Mouse (Mus musculus) T-cell, adult 2 months (primary cell): Measurements from ENCODE around the gene Sorbs1.
A peak's percentile ranks its signal among the peaks of the same experiment; 100 is the strongest.

ENCODE experiments used
- DNase-seq: peaks from one replicate; pipeline ENCODE4 v3.0.0; 2022; ENCODE audit warnings: low spot score

Sorbs1 gene

DNA sequence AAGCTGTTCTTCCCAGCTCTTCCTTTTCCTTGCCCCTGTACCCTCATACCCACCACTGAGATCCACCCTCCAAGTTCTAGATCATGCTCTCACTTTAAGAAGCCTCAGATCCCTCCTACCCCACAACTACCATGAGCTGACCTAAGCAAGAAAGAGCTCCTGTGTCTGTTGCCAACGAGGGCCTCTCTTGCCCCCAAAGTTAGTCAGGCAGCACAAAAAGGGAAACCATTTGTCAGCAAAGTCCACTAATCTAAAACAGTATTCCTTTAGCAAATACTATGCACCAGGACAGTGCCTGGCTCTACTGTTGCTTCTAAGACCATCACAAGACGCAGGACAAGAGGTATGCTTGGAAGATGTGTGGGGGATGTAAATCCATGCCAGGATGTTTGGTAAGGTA, 106.4 kb downstream of the Sorbs1 start:
- no peak for DNase-seq

DNA sequence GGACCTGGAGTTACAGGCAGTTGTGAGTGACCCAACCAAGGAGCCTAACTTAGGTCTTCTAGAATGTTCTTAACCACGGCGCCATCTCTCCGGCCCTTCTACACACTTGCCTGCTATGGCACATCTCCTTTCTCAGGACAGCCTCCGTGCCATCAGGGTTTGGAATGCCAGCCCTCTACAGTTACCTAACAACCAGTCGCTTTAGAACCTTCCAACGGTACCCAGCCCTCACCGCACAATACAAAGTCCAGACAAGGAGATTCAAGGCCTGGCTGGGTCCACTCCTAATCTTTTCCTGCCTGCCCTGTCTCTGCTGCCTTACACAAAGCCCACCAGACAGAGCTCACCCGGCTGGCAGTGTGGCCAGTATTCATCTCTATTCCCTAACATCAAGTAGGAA, 106.9 kb downstream of the Sorbs1 start:
- no peak for DNase-seq

DNA sequence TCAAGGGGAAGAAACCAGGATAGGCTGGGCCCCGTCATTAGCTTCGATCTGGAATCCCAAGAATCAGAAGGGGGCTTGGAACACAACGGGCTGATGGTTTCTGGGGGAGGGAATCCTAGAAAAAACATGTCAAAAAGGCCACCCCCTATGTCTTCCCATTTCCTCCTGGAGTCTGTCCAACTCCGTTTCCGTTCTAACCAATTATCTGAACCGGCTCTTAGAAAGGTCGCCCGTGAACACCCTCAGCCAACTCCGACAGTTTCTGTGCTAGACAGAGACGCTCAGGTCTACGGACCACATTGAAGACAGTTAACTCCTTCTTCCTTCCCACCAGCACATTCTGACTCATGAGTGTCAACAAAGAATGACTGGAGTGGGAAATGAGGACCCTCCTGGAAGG, 107.8 kb downstream of the Sorbs1 start:
- DNase-seq: no peak

DNA sequence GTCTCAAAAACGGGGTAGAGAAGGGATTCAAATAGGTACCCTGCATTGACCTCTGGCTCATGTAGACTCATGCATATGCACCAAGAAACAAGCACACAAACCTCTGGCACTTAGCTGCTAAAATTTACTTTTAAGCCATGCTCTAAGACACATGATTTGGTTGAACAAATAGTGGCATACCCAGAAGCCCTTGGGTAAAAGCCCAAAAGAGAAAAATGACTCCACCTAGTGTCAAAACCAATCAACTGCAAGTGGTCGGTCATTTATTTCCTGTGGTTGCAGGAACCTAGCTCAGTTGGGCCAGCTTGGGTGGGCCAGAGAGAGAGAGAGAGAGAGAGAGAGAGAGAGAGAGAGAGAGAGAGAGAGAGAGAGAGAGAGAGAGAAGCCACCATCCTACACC, 109.0 kb downstream of the Sorbs1 start:
- DNase-seq: no peak

DNA sequence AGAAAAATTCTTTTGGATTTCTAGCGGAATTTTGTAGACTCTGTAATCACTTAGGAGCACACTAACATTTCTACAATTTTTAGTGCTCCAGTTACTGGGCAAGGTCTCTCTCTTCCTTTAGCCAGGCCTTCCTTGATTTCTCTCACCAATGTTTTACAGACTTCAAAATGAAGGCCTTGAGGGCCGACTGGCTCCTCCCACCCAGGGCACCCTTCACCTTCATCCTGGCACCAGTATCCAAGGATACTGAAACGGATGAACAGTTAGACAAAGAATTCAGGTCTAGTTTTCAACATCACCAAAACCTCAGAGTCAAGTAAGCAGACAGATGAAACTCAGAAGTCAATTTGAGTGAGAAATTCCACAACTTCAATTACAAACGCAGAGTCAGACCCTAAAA, 109.6 kb downstream of the Sorbs1 start:
- no peak for DNase-seq

DNA sequence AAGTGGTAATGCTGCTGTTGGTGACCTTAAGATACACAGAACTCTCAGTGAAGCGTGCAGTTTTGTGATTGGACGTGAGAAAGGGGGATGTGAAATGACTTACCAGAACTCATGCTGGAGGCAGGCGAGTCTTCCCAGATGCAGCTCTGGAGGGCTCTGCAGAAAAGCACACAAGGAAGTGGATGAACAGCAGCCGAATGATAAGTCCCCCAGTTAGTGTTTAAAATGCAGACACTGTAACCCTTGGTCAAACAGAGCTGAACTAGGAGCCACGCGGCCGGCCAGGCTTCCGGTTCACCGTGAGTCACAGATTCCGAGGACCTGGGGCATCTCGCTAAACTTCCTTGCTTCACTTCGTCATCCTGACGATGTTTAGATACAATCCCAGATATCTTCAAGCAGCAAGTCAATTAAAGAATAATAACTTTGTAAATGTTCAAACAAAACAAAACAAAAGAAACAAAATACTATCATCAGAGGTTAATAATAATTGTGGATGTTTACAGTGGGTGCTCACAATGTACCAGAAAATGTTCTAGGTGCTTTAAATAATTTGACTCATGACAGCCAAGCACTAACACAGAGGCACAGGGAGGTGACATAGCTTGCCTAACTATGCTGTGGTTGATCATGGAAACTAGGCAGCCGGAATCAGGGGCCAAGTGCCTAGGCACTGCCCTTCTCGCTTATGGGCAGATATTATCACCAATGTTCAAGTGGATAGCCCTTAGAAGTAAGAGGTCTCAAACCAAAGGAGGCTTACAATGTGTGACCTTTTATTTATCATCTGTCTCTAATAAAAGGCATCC, 111.2 kb downstream of the Sorbs1 start:
- DNase-seq: no peak

DNA sequence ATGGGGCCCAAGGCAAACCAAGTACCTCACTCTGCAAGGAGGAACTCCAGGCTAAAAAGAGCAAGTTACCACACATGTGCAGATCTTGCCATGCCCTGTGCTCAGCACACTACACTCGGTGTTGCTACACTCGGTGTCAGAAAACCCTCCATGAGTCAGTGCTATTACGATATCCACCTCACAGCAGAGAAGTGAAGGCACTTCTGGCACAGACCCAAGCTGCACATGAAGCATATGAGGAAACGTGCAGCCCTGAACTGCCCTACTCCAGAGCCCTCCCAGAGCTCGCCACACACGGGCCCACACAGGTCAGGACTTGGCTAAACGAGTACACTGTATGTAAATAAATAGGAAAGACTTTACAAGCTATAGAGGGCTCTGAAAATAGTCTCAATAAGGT, 112.4 kb downstream of the Sorbs1 start:
- no peak for DNase-seq

DNA sequence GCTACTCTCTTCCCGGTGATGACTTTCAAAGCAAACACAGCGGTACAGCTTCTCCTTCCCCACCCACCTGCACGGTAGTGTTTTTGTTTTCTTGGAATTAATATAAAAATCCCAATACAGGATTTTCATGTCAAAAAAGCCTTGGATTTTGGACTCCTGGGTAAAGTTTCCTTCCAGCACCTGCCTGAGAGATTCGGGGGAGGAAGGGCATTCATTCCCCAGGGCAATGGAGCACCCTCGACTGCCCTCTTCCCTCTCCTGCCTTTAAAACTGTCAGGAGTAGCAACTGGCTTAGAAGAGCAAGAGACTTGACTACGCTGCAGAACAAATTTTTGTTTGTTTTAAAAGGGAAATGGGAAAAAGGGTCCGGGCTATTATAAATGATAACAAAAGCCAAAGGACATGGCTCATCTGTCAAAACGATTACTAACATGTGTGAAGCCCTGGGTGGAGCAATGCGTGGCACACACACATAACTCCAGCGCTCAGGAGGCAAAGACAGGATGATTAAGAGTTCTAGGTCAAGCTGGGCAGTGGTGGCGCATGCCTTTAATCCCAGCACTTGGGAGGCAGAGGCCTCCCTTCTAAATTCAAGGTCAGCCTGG, 113.1 kb downstream of the Sorbs1 start:
- no peak for DNase-seq

DNA sequence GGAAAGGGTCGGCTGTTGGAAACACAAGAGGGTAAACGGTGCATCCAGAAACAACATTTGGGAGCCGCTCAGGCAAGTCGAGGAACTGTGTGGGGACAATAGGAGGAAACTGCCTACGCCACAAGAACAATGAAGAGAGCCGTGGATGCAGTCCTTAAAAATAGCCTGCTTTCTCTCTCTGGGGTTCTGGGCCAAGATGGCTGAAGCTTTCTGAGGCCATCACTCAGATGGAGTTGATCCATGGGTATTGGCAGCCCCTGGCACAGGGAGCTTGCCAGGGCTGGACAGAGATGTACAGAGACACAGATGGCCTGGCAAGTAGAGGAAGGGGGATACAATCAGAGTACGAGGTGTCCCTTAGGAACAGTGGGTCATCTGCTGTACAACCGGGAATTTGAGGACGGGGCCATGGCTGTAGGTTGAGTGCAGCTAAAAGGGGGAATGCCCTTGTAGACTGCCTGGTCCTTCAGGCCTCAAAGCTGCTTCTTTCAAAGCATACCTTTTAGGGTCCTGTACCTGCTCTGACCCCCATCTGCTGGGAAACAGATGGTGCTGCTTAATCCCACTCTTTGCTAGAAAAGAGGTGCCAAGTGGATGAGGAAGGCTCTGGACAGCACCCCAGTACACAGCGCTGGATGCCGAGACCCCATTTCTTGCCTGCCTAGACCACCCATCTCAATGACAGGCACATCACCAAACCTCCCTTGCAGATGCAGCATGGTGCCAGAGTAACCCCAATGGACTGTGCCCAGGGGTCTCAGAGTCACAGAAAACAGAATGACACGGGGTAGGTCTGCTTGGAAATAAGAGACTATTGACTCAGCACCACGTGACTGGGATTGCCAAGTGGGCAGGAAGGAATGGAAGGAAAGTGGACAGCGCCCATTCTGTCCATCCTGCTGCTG, 117.6 kb downstream of the Sorbs1 start:
- no peak for DNase-seq

DNA sequence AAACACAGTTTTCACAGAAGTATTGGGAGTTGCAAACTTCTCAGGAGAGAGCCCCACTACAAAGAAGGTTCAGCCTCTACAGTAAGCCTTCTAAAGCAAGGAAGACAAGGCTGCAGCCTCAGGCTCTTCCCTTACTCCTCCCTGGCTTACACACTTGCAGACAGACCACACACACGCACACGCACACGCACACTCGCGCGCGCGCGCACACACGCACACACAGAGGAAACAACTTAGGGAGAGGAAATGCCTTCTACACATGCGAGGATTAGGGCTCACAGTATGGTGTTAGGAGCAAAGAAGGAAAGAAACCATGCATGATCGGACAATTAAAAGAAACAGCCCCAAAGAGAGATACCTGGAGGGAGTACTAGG, 118.3 kb downstream of the Sorbs1 start:
- DNase-seq: no peak

DNA sequence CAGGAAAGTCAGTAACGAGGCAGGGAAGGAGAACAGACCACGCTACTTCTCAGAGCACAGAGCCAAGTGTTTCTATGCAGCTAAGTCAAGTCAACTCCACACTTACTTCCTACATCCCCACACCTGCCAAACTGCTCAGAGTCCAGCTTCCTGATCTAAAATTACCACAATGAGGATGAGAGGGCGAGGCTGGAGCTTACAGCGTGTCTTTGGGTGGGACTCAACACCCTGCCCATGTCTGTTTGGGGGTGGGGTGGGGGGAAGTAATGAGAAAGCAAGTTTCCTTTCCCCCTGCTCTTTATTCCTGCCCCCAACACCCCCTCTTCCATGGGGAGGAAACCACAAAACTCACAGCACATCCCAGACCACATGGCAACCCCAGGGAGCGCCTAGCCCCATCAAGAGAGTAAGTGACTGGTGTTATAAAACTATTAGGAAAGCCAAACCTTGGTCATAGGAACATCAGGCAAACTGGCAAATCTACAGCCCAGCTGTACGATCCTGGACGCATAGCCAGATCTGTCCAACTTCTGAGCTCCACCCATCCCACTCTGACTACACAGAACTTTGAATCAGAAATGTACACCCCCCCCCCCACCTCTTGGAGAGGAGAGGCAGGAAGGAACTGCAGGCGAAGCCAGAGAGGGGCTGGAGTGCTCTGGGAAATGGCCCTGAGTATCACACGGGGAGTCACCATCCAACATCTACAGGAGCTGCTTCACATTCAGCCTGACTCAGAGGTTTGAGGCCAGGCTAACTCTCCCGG, 118.8 kb downstream of the Sorbs1 start:
- DNase-seq: no peak

DNA sequence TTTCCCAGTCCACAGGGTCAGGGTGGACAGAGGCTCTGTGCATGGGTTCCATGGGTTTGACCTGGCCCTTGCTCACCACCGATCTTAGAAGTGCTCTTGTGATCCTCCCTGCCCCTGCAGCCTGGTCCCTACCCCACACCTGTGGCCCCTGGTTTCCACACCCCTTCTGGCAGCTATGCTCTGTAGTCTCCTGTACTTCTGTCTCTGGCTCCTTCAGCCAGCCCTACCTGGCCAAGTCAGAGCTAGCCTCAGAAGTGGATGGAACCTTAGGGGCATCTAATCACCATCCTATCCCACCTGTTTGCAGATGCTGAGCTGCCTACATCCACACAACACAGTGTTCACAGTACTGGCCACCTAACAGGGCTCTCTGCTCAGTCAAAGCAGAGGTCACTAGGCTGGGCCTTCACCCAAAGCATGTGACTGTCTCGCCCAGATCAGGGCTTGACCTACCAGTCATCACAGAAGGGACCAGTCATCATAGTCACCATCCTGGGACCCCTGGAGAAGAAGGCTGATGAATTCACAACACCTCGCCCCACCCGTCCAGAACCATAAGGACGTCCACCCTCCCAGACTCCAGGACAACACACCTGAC, 120.7 kb downstream of the Sorbs1 start:
- no peak for DNase-seq

DNA sequence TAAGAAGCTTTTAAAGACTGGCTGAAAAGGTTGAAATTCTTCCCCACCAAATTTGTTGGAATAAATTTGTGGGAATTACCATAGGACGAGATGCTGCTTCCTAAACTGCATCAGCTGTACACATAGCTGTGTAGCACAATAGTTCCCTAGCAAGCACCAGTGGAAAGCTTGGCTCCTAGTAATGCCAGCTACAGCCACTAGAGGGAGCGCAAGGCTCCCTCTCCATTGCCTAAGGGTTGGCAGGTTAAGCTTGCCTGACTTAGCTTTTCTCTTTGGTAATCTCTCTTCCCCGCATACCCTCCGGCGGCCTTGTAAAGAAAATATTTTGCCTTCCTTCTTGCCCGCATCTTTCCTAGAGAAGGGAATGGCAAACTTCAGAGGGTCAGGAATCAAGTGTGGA, 122.1 kb downstream of the Sorbs1 start:
- DNase-seq: peak; percentile 56

DNA sequence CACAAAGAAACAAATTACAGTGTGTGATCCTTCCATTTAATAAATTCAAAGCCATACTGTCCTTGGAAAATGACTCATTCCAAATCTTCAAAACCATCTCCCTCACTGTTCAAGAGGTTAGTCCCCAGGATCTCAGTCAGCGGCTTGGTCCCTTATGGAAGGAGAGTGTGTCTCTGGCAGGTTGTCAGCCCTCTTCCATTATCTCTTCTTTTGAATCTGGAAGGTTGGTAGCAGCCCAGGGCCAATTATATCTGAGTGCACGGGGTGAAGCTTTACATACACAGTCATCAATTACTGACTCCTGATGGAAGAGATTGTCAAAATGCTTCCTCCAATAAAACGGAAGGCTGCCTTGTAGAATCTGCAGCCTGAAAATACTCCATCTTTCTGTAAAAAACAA, 126.7 kb downstream of the Sorbs1 start:
- no peak for DNase-seq

DNA sequence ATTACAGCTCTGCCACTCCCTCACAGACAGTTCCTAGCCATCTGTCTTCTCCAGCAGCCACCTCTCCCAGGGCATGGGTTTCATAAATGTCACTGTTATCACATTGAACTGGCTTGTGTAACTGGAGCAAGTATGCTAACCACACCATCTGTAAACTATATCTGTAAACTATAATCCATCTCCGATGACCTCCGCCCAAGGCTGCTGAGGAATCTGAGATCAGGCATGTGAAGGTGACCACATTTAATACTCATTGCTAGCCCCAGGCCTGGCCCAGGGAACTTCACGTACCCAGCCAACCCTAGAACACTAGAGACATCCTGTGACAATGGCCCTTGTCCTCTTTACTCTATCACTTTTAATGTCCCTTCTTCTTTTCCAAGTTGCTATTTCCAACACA, 128.2 kb downstream of the Sorbs1 start:
- DNase-seq: no peak

DNA sequence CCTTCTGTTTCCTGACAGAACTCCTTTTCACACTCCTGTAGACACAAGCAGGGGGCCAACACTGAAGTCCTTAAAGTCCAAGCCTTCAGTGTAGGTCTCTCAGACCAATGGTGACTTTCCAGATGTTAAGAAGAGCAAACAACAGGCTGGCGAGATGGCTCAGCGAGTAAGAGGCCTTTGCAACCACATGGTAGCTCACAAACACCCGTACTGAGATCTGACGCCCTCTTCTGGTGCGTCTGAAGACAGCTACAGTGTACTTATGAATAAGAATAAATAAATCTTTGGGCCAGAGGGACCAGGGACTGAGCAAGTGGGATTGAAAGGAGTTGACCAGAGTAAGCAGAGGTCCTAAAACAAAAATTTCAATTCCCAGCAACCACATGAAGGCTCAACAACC, 129.6 kb downstream of the Sorbs1 start:
- DNase-seq: no peak

DNA sequence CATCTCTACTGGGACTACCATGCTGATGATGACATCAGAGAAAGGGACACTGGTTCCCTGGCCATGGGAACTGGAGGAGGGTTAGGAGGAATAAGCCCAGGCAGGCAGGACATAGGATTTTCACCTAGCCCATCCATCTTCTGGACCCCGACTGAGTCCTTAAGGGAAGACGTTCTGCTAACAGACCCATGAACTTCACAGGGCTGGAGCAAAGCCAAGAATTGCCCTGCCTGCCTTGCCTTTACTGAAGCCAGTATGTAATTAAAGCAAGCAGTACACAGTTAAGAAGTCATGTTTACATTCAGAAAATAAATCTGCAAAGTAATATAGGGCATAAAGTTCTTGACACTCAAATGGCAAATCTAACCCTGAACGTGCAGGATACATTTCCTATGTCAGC, 132.9 kb downstream of the Sorbs1 start:
- no peak for DNase-seq

DNA sequence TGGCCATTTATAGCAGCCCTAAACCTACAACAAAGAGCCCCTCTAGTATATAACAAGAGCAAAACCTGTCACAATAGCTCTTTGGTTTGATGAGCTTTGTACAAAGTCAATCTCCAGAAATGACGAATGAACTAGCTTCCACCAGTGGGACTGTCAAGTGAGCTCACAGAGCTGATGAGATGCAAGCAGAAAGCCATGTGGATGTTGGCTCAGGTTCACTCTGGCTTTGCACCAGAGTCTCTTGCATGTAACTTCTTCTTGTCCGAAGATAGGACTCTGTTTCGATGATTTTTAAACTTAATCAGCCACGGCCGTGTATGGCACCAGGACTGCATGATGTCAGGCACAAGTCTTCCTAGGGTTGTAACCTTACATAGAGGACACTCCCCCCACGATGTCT, 133.6 kb downstream of the Sorbs1 start:
- DNase-seq: no peak

DNA sequence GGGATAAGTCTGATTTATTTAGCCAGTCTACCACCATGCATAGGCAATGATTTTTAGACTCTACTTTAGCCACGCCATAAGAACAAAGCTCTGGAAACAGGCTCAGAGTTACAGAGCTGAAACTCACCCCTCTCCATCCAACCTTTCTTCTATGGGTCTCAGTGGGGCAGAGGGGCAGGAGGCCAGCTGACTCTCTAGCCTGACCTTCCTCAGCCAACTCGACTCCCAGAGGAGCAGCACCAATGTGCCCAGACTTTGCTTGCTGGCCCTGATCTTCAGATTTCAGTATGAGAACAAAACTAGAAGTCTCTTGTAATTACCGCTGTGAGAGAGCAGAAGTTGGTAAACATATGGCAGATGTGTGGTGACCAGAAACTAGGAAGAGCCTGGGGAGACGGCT, 134.5 kb downstream of the Sorbs1 start:
- no peak for DNase-seq

DNA sequence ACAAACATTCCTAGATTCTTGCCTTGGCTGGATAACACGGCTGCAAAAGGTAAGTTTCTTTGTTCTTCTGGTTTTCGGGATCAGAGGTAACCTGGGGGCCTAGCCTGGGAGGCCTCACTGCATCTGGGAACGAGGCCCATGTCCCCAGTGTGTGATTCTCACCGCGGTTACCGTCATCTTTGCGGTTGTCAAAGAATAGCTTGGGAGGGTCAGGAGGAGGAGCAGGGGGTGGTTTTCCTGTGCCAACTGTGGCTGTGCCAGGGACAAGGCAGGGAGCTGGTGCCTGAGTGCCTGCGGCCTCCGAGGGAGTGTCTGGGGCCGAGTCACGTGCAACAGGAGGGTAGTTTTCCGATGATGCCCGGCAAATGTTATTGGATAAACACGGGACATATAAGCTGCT, 135.9 kb downstream of the Sorbs1 start:
- DNase-seq: no peak

DNA sequence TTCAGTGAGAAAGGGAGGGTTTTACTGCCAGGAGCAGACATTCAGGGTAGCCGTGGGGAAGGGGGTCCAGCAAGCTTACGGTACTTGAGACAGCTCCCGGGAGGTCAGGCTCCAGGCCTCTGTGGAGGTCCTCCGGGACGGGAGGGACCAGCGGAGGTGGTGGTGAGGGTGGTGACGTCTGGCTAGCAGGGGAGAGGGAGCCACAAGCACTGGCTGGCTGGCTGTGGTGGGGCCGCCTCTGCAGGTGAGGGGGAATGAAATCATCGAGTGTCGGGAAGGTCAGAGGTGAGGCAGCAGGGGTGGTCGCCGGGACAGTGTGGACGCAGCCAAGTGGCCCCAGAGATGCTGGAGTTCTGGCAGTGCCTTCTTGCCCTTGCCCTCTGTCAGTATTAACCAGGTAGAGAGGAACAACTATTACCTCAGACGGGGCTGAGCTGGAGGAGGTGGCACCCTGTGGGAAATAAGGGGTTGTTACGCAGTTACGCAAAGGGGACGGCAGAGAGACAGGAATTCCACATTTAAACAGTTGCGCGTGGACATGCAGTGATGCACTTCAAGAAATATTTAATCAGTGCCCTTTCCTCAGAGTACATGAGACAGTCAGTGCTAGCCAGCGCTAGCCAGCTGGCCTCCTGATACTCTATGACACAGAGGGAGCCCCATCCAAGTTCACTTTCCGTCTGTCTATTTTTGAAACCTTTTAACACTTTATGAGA, 136.9 kb downstream of the Sorbs1 start:
- DNase-seq: no peak
